Mouse (Mus musculus) WW6 (cell line): Measurements from ENCODE around the gene Msh5.

Experiments used
- DNase-seq: peaks from one replicate; pipeline ENCODE4 v3.0.0-alpha.2; 2013; ENCODE audit warnings: low read depth, low spot score

Gene Msh5

DNA sequence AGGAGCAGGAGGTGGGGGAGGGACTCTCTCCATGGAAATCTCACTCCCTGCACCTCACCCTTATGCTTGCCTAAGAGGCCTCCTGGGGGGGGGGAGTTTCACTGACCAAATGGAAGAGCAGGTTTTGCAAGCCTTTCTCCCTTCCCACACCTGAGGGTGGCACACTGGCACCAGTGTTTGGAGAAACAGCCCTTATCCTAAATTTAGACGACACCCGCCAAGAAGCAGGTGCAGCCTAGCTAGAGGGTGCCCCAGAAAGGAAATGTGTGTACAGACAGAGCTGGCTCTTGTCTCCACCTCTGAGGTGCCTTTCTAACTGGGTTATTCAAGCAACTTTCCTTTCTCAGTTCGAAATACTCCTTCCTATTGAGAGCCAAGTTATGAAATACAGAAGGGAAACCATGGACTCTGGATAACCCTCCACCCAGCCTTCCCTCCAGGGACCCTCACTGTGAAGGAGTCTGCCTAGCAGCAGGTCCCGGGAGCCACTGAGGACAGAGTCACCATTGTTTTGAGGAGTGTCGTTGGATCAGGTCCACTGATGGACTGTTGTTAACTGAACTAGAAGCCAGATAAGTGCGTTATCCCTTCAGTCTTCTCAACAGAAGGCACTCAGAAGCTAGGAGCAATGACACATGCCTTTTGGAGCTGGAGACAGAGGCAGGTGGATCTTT is 24.1 kb upstream of the Msh5 start:
- no peak for DNase-seq

GRCm38 (mm10) chr17:35068213-35068914 is 21.8 kb upstream of the Msh5 start:
- DNase-seq: no peak

GRCm38 (mm10) chr17:35066084-35066483 is 19.5 kb upstream of the Msh5 start, which contains the start of gene Mpig6b:
Gene Mpig6b (minus strand): TSS chr17:35066184.
- DNase-seq: no peak

DNA sequence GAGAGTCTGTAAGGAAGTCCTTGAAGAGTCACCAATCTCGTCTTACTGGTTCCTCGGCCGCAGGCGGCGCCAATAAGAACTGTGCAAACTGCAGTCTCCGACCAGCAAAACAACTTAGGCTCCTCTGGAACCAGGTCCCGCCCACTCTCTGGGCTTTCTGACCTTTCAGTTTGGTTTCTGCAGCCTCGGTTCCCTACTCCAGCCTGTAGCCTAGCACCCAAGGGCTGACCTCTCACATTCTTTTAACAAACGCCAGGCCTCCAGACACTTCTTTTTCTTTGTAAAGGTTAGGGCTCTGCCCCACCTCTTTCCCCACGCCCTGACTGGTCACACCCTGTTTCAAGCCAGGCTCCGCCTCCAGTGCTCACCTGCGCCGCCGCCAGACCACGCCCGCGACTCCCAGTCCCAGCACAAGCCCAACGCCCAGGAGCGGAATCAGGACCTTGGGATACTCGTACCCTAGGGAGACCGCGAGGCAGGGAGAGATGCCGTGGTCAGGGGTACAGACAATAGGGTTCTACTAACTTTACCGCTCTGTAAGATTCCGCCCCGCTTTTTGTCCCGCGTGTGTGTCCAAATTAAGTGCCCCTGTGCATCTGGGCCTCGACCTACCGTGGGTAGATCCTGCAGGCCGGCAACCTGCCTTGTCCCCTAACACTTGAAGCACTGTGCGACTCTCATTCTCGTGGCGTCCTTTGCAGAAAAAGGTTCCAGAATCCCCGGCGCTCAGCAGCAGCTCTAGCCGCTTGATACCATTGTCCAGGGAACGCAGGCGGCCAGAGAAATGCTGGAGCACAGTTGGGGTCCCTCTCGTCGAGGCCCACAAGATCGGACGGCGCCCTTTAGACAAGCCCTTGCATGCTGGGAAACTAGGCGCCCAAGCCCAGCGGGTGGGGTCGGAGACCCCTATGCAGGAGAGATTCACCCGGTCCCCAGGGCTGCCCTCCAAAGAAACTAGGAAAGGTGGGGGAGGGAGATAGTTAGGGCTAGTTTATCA is 18.7 kb upstream of the Msh5 start, which contains the start of gene Ly6g6c:
Gene Ly6g6c, plus strand, starts transcription at position 438 of the 997 bp plus-strand sequence.
- DNase-seq: peak; percentile 56

- no peak for DNase-seq
Measured at GRCm38 (mm10) chr17:35064378-35064877, 17.9 kb upstream of the Msh5 start.

DNA sequence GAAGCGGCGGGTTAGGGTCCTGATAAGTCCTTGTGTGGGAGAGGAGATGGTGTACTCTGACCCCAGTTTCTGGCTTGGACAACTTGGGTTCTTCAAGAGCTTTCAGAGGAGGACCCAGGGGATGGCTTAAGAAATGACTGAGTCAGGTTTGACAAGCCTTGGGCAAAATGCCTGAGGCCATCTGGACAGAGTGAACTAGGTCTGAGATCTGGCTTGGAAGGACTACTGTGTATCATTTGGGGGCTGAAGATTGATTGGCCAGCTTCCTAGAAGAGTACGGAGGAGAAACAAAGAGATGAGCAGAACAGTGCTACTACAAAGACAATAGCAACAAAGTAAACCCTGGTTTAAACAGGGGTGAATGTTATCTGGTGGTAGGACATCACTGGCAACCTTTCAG is 16.9 kb upstream of the Msh5 start:
- DNase-seq: no peak

DNA sequence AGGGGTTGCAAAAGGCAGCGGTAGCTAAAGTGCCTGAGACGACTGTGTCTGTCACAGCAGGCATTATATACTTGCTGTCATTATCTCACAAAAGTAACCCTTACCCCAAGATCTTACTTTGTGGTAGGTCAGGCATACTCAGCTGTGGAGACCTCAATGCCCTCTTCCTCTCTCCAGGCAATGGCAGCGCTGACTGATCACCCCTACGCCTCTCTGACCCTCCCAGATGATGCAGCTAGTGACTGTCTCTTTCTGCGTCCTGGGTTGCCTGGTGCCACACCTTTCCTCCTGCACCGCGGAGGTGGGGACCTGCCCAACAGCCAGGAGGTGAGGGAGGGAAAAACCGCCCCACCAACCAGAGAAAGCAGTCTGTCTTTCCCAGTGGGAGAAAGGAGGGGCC is 14.8 kb upstream of the Msh5 start:
- no peak for DNase-seq

DNA sequence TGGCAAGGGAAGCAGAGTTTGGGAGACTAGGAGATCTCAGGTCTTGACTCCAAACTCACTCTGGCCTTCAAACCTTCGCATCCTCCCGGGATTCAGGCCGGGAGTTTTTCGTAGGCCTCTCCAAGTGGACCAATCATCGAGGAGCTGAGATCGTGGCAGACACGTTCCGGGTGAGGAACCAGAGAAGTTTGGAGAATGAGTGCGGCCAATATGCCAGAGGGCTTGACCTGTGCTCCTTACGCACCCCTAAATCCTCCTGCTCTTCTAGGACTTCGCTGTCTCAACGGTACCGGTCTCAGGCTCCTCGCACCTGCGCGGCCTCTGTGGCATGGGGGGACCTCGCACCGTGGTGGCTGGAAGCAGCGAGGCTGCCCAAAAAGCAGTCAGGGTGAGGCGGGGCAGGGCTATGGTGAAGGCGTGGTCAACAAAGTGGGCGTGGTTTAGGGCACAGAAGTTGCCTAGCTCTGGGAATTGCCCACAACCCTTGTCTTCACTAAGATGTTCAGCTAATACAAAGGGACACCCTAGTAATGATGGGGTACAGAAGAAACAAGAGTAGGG is 14.3 kb upstream of the Msh5 start:
- DNase-seq: no peak

GRCm38 (mm10) chr17:35060071-35060470 is 13.5 kb upstream of the Msh5 start:
- no peak for DNase-seq

DNA sequence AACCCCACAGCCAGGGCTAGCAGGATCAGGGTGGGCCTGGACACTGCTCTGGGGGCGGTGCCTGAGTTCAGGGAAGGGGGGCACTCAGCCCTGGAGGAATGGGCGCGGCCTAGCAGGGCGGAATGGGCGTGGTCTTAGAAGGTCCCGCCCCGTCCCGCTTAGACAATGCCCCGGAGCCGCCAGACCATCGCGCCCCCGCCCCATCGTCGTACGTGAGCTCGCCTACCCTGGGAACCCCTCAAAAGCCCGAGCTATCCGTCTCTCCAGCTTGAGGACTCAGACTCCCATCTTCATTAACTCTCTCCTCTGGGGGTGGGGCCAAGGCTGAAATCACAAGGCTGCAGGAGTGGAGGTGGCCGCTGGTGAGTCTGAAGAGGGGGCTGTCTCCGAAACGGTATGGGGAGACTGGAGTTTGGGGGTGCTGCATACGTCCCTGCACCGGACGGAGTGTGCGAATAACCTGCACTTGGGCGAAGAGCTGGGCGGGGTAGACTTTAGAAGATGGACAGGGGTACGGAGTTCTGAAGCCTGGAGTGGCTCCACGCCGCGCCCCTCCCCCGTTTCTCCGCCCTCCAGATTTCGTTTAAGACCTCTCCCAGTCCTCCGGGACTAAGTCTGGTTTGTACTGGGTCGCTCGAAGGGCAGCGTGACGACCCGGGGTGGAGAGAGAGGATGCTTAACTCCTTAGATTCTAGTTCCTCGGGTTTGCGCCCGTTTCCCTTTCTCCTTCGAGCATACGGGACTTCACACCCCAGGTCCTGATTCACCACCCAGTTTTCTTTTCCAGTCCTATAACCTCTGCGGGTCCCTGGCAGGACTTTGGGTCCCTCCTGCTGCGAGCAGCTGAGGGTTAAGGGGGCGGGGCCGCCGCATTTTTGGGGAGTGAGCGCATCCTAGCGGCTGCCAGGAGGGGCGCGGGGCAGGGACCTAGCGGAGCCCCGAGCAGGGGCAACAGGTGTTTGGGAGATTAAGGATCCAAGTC is 12.7 kb upstream of the Msh5 start, which contains the start of gene Ddah2:
Gene Ddah2, plus strand, starts transcription at position 125 of the 982 bp plus-strand sequence.
- DNase-seq: peak; percentile 67

- DNase-seq: no peak
Measured at GRCm38 (mm10) chr17:35058316-35058715, 11.8 kb upstream of the Msh5 start.

DNA sequence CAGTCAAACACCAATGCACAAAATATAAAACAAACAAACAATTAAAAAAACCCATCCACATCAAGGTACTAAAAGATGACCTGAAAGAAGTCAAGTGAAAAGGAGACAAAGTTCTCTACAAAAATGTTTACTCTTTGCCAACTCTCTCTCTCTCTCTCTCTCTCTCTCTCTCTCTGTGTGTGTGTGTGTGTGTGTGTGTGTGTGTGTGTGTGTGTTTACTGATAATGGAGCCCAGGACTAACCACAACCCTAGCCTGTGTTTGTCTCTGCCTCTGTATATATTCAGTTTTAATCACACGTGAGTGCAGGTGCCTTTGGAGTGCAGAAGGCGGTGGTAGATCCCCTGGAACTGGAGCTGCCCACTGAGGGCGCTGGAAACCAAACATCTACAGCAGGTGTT is 10.5 kb upstream of the Msh5 start:
- no peak for DNase-seq

- DNase-seq: no peak
Measured at GRCm38 (mm10) chr17:35055691-35056495, 9.3 kb upstream of the Msh5 start.

DNA sequence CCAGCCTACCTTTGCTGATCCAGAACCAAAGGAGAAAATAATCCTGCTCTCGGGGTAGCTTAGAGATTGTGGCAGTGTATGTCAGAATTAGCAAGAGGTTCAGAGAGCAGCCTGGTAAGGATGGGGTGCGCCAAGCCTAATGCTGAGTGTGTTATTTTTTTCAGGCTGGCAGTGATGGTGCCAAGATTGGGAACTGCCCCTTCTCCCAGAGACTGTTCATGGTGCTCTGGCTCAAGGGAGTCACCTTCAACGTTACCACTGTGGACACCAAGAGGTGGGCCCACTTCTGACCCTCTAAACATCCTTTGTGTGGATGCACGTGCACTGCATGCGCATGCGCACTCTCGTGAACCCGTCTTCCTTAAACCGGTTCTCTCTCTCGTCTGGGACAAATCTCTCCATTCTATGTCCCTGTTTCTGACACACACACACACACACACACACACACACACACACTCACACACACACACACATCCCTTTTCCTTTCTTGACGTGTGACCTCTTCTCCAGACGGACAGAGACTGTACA is 5.8 kb upstream of the Msh5 start:
- DNase-seq: no peak

DNA sequence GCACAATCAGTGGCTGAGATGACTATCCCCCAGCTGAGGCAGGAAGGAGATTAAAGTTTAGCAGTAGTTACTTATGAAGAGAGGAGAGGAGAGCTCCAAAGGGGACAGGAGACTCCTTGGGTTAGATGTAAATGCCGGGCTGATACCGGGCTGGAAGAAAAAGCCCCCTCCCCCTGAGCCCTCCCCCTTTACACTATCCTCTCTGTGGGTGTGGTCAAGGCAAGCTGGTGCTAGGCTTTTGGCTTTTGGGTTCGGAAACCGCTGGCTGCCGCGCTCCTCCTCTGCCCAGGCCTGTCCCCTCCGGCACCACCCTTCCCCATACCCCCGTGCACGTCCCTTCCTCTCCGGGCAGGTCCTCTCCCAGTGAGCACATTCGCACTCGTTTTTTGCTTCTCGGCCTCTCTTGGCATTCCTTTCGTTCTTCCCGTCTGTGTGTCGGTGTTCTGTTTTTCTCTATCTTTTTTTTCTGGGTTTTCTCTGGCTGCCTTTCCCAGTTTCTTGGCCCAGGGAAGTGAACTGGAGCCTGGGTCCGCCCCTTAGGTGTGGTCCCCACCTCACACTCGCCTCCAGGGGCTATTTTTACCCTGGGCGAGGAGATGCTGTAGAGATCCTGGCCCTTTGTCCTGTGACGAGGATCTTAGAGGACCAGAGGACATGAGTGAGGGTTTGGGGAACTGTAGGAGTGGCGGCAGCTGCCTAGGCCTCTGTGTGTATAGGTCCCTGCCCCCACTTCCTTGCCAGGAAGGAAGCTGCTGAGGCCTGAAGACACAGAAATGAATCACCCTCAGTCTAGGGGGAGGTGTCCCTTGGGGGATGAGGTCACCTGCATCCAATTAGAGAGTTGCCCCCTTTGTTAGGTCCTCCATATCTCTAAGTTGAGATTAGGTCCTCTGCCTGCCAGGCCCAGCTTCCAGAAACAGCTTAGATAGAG is 4.9 kb upstream of the Msh5 start:
- no peak for DNase-seq

DNA sequence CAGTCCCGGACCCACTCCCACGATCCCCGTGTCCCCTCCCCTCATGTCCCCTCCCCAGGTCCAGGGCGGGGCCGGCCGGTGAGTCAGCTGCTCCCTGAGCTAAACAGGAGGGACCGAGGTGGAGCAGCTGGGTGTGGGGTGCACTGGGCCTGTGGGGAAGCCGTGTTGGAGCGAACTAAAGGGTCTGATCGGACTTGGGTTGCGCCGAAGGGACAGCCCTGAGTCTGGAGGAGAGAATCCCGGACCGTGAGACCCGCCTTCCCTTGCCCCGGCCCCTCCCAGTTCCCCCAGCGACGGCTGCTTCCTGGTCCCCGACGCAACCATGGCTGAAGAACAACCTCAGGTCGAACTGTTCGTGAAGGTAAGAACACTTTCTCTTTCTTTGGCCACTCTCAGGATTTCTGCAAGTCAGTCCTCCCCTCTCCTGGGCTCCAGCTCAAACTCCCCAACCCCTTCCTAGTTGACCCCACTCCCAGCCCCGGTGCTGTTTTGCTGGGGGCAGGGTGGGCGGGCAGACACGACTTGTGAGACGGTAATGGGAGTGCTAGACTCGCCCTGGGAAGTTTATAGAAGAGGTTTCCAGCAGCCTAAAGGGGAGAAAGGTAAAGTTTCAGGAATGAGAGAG is 3.7 kb upstream of the Msh5 start:
- no peak for DNase-seq

- DNase-seq: no peak
Measured at GRCm38 (mm10) chr17:35049561-35050016, 3.0 kb upstream of the Msh5 start, which contains the start of gene Clic1. Gene Clic1 (plus strand): TSS chr17:35049966.
